Mouse (Mus musculus): ENCODE results near the gene 1700001O22Rik. TPM values are rescaled to one million over a fixed set of nuclear protein-coding genes. Genes with fewer than 3 reads are reported as not detected.
A peak's percentile ranks its signal among the peaks of the same experiment; 100 is the strongest.

Gene 1700001O22Rik
- polyA plus RNA-seq, 1 experiment from 2014 or later: 2.2 TPM

DNA sequence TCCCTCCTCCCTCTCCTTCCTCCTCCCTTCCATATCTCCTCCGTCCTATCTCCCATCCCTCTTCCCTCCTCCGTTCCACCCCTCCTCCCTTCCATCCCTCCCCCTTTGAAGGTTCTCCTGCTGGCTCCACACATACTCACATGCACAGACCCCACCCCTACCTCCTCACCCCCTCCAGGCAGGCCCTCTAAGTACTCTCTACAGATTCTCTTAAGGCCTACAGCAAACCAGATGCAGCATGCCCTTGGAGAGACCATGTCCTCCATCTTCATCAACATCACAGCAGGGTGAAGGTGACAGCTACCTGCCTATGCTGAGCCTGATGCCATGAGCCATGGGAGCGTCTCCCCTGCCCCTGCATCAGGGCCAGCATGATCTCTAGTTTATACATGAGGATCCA lies 26.2 kb downstream of the 1700001O22Rik start:
- no peak overlapping the region for H3K4me2 ChIP-seq
- no peaks in the 10 kb centered on the region for H3K27me3 ChIP-seq (replicated peaks)
- H3K9me3 ChIP-seq (replicated peaks): no peaks in the 10 kb centered on the region
- no peak overlapping the region for H3K27ac ChIP-seq (ENCODE audit: poor library complexity, severe bottlenecking)
- WGBS: 58% methylated on average over 3 of the region's 3 CpGs
- H3K9ac ChIP-seq: no peak overlapping the region
- peaks cover 34% of the 10 kb centered on the region for H3K4me1 ChIP-seq (replicated peaks)
- no peak for ATAC-seq (ENCODE audit: insufficient number of reproducible peaks, low FRiP score)
- no peak overlapping the region for H3K4me3 ChIP-seq
- H3K36me3 ChIP-seq: no peaks in the 10 kb centered on the region

DNA sequence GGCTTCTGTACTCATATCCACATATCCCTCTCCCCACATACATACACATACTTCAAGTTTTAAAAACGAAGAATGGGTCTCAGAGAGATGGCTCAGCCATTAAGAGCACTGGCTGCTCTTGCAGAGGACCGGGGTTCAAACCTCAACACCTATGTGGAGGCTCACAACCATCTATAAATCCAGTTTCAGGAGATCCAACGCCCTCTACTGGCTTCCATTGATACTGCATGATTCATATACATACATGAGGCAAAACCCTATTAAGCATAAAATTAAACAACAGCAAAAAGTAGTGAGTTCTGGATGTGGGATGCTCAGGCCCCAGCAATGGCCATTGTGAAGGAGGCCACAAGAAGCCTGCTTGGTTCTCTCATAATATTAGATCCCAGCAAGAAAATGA lies 27.5 kb downstream of the 1700001O22Rik start:
- WGBS: 53% methylated on average over 3 of the region's 3 CpGs
- ATAC-seq (ENCODE audit: insufficient number of reproducible peaks, low FRiP score): no peak

GRCm38 (mm10) chr2:30773313-30774005 lies 30.0 kb downstream of the 1700001O22Rik start:
- Histone ChIP-seq H3K36me3 (no peaks in the 10 kb centered on the region), H3K4me2 (peak overlapping the region; percentile 84), H3K9ac (no peak overlapping the region), H3K4me3 (no peak overlapping the region), H3K27ac (ENCODE audit: poor library complexity, severe bottlenecking) (peak overlapping the region; percentile 93), H3K9me3 (replicated peaks) (no peaks in the 10 kb centered on the region), H3K27me3 (replicated peaks) (no peaks in the 10 kb centered on the region), H3K4me1 (replicated peaks) (peaks cover 38% of the 10 kb centered on the region)
- 76% methylated on average over 8 of the region's 8 CpGs for WGBS
- ATAC-seq (ENCODE audit: insufficient number of reproducible peaks, low FRiP score): 0 out of 2 replicates have a peak, but pooled peaks have one; percentile 1

More for the DNA sequence above, 27.5 kb downstream of the 1700001O22Rik start:
- Histone ChIP-seq H3K36me3 (no peaks in the 10 kb centered on the region), H3K4me3 (no peak overlapping the region), H3K9ac (no peak overlapping the region), H3K4me2 (no peak overlapping the region), H3K4me1 (replicated peaks) (peaks cover 46% of the 10 kb centered on the region), H3K27me3 (replicated peaks) (no peaks in the 10 kb centered on the region), H3K27ac (ENCODE audit: poor library complexity, severe bottlenecking) (no peak overlapping the region), H3K9me3 (replicated peaks) (no peaks in the 10 kb centered on the region)

DNA sequence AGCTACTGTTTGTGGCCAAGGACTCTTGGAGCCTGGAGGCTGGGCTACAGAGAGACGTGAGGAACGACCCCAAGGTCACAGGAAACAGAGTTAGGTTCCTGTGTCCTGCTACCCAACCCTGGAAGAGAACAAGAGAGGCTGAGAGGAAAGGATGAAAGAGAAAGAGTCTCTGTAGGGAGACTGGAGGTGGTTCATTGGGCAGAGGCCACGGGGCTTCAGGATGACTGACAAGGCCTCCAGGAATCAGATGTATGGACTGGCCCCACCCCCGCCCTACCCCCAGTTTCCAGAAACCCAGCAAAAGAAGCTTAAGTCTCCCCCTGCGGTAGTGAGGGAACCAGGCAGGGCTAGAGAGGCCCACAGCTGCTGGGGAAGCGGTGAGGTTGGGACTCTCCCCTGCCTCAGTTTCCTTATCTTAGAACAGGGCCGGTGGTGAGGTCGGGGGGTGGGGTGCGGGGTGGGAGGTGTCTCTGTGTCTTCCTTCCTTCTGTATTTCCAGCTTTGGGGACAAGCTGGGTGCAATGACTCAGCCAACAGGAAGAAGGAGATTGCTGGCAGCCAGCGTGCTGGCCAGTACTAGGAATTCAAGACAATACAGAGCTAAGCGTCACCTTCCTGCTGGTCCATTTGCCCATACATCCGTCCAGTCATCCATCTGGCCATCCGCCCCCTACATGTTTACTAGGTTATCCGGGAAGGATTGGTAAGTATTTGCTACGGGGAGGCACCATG lies 30.7 kb downstream of the 1700001O22Rik start:
- 32% methylated on average over 15 of the region's 15 CpGs for WGBS
- H3K4me1 ChIP-seq (replicated peaks): peaks cover 40% of the 10 kb centered on the region
- no peaks in the 10 kb centered on the region for H3K9me3 ChIP-seq (replicated peaks)
- H3K27me3 ChIP-seq (replicated peaks): no peaks in the 10 kb centered on the region
- H3K27ac ChIP-seq (ENCODE audit: poor library complexity, severe bottlenecking): peak overlapping the region; percentile 93
- peak; percentile 58 for ATAC-seq (ENCODE audit: insufficient number of reproducible peaks, low FRiP score)
- H3K9ac ChIP-seq: peak overlapping the region; percentile 81; the same call in 1 of the 2 replicates
- H3K4me2 ChIP-seq: peak overlapping the region; percentile 84
- H3K36me3 ChIP-seq: no peaks in the 10 kb centered on the region
- no peak overlapping the region for H3K4me3 ChIP-seq

- H3K36me3 ChIP-seq: no peaks in the 10 kb centered on the region
- H3K9me3 ChIP-seq (replicated peaks): no peaks in the 10 kb centered on the region
- peak overlapping the region; percentile 58 for H3K4me3 ChIP-seq
- peak overlapping the region; percentile 81 for H3K9ac ChIP-seq
- ATAC-seq (ENCODE audit: insufficient number of reproducible peaks, low FRiP score): peak; percentile 87
- H3K4me1 ChIP-seq (replicated peaks): peaks cover 42% of the 10 kb centered on the region
- peak overlapping the region; percentile 84 for H3K4me2 ChIP-seq
- WGBS: 2% methylated on average over 19 of the region's 19 CpGs
- H3K27me3 ChIP-seq (replicated peaks): no peaks in the 10 kb centered on the region
- H3K27ac ChIP-seq (ENCODE audit: poor library complexity, severe bottlenecking): peak overlapping the region; percentile 93
These were observed 31.5 kb downstream of the 1700001O22Rik start for GRCm38 (mm10) chr2:30771806-30772460.

- Histone ChIP-seq H3K9me3 (replicated peaks) (no peaks in the 10 kb centered on the region), H3K9ac (peak overlapping the region; percentile 81), H3K4me3 (peak overlapping the region; percentile 58), H3K4me2 (peak overlapping the region; percentile 84), H3K4me1 (replicated peaks) (peaks cover 42% of the 10 kb centered on the region), H3K36me3 (no peaks in the 10 kb centered on the region), H3K27me3 (replicated peaks) (no peaks in the 10 kb centered on the region), H3K27ac (ENCODE audit: poor library complexity, severe bottlenecking) (peak overlapping the region; percentile 93)
- no peak for ATAC-seq (ENCODE audit: insufficient number of reproducible peaks, low FRiP score)
- WGBS: under 1% methylated on average over 45 of the region's 51 CpGs
These were observed 32.1 kb downstream of the 1700001O22Rik start for GRCm38 (mm10) chr2:30771368-30771805.

DNA sequence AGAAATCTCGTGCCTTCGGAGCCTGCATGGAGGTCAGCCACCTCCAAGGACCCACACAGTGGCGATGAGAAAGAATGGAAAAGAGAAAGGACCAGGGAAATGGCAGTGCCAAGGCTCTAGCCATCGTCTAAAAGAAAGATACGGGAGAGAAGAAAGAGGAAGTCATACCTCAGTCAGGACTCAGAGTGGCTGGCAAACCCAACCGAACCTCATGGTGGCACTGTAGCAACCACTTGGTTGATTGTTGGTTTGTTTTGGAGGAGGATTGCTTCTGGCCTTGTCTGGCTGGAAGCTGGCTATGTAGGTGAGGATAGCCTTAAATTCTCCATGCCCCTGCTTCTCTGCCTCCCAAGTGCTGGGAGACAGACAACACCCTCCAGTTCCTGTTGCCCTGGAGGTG lies 34.3 kb downstream of the 1700001O22Rik start:
- 41% methylated on average over 6 of the region's 6 CpGs for WGBS
- H3K36me3 ChIP-seq: no peaks in the 10 kb centered on the region
- no peak for ATAC-seq (ENCODE audit: insufficient number of reproducible peaks, low FRiP score)
- H3K4me3 ChIP-seq: no peak overlapping the region
- H3K9ac ChIP-seq: no peak overlapping the region
- no peak overlapping the region for H3K4me2 ChIP-seq
- peaks cover 3% of the 10 kb centered on the region; the same call in 1 of the 2 replicates for H3K9me3 ChIP-seq (replicated peaks)
- peaks cover 40% of the 10 kb centered on the region for H3K4me1 ChIP-seq (replicated peaks)
- no peaks in the 10 kb centered on the region for H3K27me3 ChIP-seq (replicated peaks)
- H3K27ac ChIP-seq (ENCODE audit: poor library complexity, severe bottlenecking): no peak overlapping the region

DNA sequence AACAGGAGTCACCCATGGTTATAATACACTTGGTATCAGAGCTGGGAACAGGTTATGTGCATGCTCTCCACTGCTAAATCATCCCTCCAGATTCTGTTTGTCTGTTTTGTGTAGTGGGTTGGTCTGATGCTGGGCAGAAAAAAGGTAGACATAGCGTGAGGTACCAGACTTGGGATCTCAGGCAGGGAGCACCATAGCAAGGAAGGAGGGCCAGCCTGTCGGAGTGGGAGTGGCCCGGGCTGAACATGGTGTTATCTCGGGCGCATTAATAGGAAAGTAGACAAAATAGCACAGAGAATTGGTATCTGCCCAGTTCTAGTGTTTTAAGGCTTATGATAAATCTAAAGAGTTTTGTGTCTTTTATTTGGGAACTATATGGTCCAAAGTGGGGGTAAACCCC lies 34.9 kb downstream of the 1700001O22Rik start:
- H3K27ac ChIP-seq (ENCODE audit: poor library complexity, severe bottlenecking): no peak overlapping the region
- no peaks in the 10 kb centered on the region for H3K27me3 ChIP-seq (replicated peaks)
- H3K4me1 ChIP-seq (replicated peaks): peaks cover 35% of the 10 kb centered on the region
- H3K9ac ChIP-seq: 0 out of 2 replicates have a peak overlapping the region, but pooled peaks have one; percentile 11
- no peak overlapping the region for H3K4me3 ChIP-seq
- no peaks in the 10 kb centered on the region for H3K36me3 ChIP-seq
- no peak for ATAC-seq (ENCODE audit: insufficient number of reproducible peaks, low FRiP score)
- H3K9me3 ChIP-seq (replicated peaks): peaks cover 3% of the 10 kb centered on the region; the same call in 1 of the 2 replicates
- WGBS: 72% methylated on average over 5 of the region's 5 CpGs
- H3K4me2 ChIP-seq: no peak overlapping the region

DNA sequence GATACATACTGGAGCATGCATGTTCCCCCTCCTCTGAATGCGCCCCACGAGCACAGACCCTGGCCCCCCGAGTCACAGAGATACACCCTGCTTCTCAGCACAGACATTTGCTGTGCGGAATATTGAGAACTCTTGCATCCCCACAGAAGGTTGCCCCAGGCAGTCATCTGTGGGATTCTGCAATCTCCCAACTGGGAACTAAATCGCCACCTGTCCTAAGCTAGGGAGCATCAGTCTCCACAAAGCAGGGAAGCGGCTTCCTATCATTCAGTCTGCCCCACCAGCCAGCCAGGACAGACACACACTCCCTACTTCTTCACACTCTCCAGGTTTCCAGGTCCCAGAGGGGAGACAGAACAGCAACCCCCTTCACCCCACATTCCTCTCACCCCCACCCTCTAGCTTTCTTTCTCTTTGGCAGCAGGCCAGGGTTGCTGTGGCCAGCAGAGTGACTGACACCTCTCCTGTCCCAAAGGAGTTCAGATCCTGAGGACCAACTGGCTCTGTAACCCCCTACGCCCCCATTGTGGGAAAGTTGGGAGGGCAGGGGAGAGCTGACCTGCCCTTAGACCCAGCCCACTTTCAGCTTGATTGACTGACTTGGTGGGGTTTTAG lies 35.7 kb downstream of the 1700001O22Rik start:
- no peaks in the 10 kb centered on the region for H3K27me3 ChIP-seq (replicated peaks)
- H3K4me2 ChIP-seq: no peak overlapping the region
- H3K4me1 ChIP-seq (replicated peaks): peaks cover 27% of the 10 kb centered on the region
- peaks cover 3% of the 10 kb centered on the region; the same call in 1 of the 2 replicates for H3K9me3 ChIP-seq (replicated peaks)
- ATAC-seq (ENCODE audit: insufficient number of reproducible peaks, low FRiP score): no peak
- H3K36me3 ChIP-seq: no peaks in the 10 kb centered on the region
- no peak overlapping the region for H3K27ac ChIP-seq (ENCODE audit: poor library complexity, severe bottlenecking)
- no peak overlapping the region for H3K4me3 ChIP-seq
- 75% methylated on average over 7 of the region's 7 CpGs for WGBS
- H3K9ac ChIP-seq: no peak overlapping the region

DNA sequence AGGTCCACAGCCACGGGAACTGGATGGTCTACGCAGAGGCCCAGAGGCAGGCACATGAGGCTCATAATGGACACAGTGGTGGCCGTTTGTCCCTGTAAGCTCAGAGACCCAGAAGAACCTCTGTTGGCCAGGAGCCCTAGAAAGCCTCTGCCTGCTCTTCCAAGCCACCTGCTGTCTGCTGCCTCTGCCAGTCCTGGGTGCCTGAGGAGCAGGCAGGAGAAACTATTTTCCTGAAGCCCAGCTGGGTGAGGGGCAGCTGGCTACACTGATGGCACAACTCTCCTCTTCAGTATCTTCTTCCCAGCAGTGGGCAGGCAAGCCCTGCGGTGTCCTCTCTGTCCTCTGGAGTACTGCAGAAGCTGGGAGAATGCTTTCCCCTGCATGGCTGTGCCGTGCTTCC lies 37.0 kb downstream of the 1700001O22Rik start:
- 76% methylated on average over 5 of the region's 5 CpGs for WGBS
- Histone ChIP-seq H3K36me3 (no peaks in the 10 kb centered on the region), H3K4me2 (no peak overlapping the region), H3K27me3 (replicated peaks) (no peaks in the 10 kb centered on the region), H3K27ac (ENCODE audit: poor library complexity, severe bottlenecking) (no peak overlapping the region), H3K4me1 (replicated peaks) (peaks cover 15% of the 10 kb centered on the region), H3K9ac (peak overlapping the region; percentile 5; the same call in 1 of the 2 replicates), H3K4me3 (no peak overlapping the region), H3K9me3 (replicated peaks) (peaks cover 3% of the 10 kb centered on the region; the same call in 1 of the 2 replicates)
- ATAC-seq (ENCODE audit: insufficient number of reproducible peaks, low FRiP score): no peak

Measured in heart, embryonic 12.5 days (tissue).